Mouse (Mus musculus) gastrocnemius, adult 8-10 months (tissue): ENCODE results near the gene Tmem88b. TPM values are rescaled to one million over a fixed set of nuclear protein-coding genes. Genes with fewer than 3 reads are reported as not detected.

ENCODE experiments used
- microRNA-seq: library from miRNA; unstranded; fragments of <30 nt; microRNA quantifications from one replicate; pipeline ENCODE4 v1.2.0, GENCODE M21; 2022
- total RNA-seq, 4 experiments: library from RNA; stranded (reverse); gene quantifications; 2 replicates each; pipeline ENCODE4 v1.2.4; 2022

Tmem88b gene
- total RNA-seq, 4 experiments from 2014 or later = 0.21 to 0.72 (median 0.31) TPM

Small RNA genes lying within 50 kb of the gene (microRNA-seq; reads per million reads assigned to microRNA genes)
- not detected for gene Gm27743

Other genes starting within 250 kb of the Tmem88b start
- 10 to 100 TPM; 10.8 to 19.0 (median 15.8) TPM for gene Nadk, start 223.5 kb downstream of the Tmem88b start, total RNA-seq
- gene Slc35e2, start 184.5 kb downstream of the Tmem88b start, total RNA-seq = 1 to 10 TPM; 2.8 to 3.8 (median 3.4) TPM
- gene Cdk11b, start 161.0 kb downstream of the Tmem88b start, total RNA-seq = 10 to 100 TPM; 22.7 to 30.1 (median 27.5) TPM
- not detected for gene Gm10563, start 140.5 kb downstream of the Tmem88b start, total RNA-seq
- 1 to 10 TPM in 2 of 4 experiments, under 1 TPM in 2; 0.70 to 1.6 (median 1.1) TPM for gene Mmp23, start 132.5 kb downstream of the Tmem88b start, total RNA-seq
- 10 to 100 TPM; 17.8 to 22.6 (median 18.8) TPM for gene Mib2, start 116.7 kb downstream of the Tmem88b start, total RNA-seq
- 1 to 10 TPM in 3 of 4 experiments, under 1 TPM in 1; 0.70 to 1.5 (median 1.1) TPM for gene Fndc10, start 91.5 kb downstream of the Tmem88b start, total RNA-seq
- 10 to 100 TPM; 37.8 to 42.0 (median 38.2) TPM for gene Ssu72, start 81.1 kb downstream of the Tmem88b start, total RNA-seq
- gene Tmem240, start 51.1 kb downstream of the Tmem88b start, total RNA-seq = under 1 TPM; 0.19 to 0.62 (median 0.37) TPM
- 10 to 100 TPM; 23.8 to 25.1 (median 23.9) TPM for gene Atad3a, start 24.8 kb downstream of the Tmem88b start, total RNA-seq
- gene Vwa1, start 11.2 kb downstream of the Tmem88b start, total RNA-seq = 1 to 10 TPM; 4.0 to 8.9 (median 6.2) TPM
- gene Ankrd65, start 4.6 kb upstream of the Tmem88b start, total RNA-seq = not detected
- gene Mrpl20, start 17.0 kb upstream of the Tmem88b start, total RNA-seq = 10 to 100 TPM; 46.2 to 50.5 (median 47.7) TPM
- gene Ccnl2, start 26.6 kb upstream of the Tmem88b start, total RNA-seq = 10 to 100 TPM; 11.6 to 19.5 (median 15.0) TPM
- 10 to 100 TPM; 73.1 to 83.9 (median 79.0) TPM for gene Aurkaip1, start 45.4 kb upstream of the Tmem88b start, total RNA-seq
- 10 to 100 TPM; 16.5 to 34.5 (median 24.9) TPM for gene Mxra8, start 53.8 kb upstream of the Tmem88b start, total RNA-seq
- 100 to 1,000 TPM; 117 to 124 (median 120) TPM for gene Dvl1, start 61.5 kb upstream of the Tmem88b start, total RNA-seq
- under 1 TPM in 2 of 4 experiments, not detected in 2; 0.11 to 0.12 TPM for gene Tas1r3, start 77.5 kb upstream of the Tmem88b start, total RNA-seq
- gene Cptp, start 83.6 kb upstream of the Tmem88b start, total RNA-seq = 10 to 100 TPM; 11.0 to 18.7 (median 16.1) TPM
- 10 to 100 TPM; 13.0 to 16.8 (median 14.1) TPM for gene Ints11, start 83.7 kb upstream of the Tmem88b start, total RNA-seq
- gene Pusl1, start 105.9 kb upstream of the Tmem88b start, total RNA-seq = 10 to 100 TPM; 14.2 to 17.0 (median 14.9) TPM
- gene Acap3, start 105.9 kb upstream of the Tmem88b start, total RNA-seq = 1 to 10 TPM; 5.6 to 8.3 (median 7.2) TPM
- gene Ube2j2, start 158.0 kb upstream of the Tmem88b start, total RNA-seq = 10 to 100 TPM; 53.4 to 69.1 (median 58.7) TPM
- gene C1qtnf12, start 176.4 kb upstream of the Tmem88b start, total RNA-seq = 10 to 100 TPM; 14.6 to 22.4 (median 20.8) TPM
- gene B3galt6, start 206.8 kb upstream of the Tmem88b start, total RNA-seq = 1 to 10 TPM in 3 of 4 experiments, under 1 TPM in 1; 0.94 to 1.8 (median 1.6) TPM
- 10 to 100 TPM; 68.8 to 85.8 (median 77.5) TPM for gene Sdf4, start 207.0 kb upstream of the Tmem88b start, total RNA-seq
- 1 to 10 TPM in 3 of 4 experiments, under 1 TPM in 1; 0.65 to 1.9 (median 1.4) TPM for gene Tnfrsf4, start 228.0 kb upstream of the Tmem88b start, total RNA-seq
- not detected for gene Tnfrsf18, start 240.3 kb upstream of the Tmem88b start, total RNA-seq